Mouse (Mus musculus) neural tube, embryonic 13.5 days (tissue): ENCODE results near the gene Ccl17. TPM values are rescaled to one million over a fixed set of nuclear protein-coding genes. Genes with fewer than 3 reads are reported as not detected.
A peak's percentile ranks its signal among the peaks of the same experiment; 100 is the strongest.
"Not testable (repeated sequence)": the region's sequence is repeated elsewhere in the genome, so short reads cannot be mapped to it uniquely, and the experiment has no call there.

Source experiments
- ATAC-seq: fragments of 200-750 bp; cut with Nextera tagmentation; 2 replicates; pipeline ENCODE4 v1.8.0; 2017; ENCODE audit warnings: low read depth, mild to moderate bottlenecking, moderate TSS enrichment, moderate library complexity
- H3K27ac ChIP-seq: fragments of 300-500 bp; sonication (generic); replicated peaks from 2 replicates; pipeline ENCODE4 v1.5.1; 2015; ENCODE audit warnings: moderate library complexity, mild to moderate bottlenecking, inconsistent platforms
- H3K27me3 ChIP-seq: fragments of 300-500 bp; sonication (generic); 2 replicates; pipeline ENCODE4 v1.6.1; 2015; ENCODE audit warnings: mild to moderate bottlenecking, inconsistent platforms
- H3K36me3 ChIP-seq: fragments of 300-500 bp; sonication (generic); 2 replicates; pipeline ENCODE4 v1.6.1; 2015; ENCODE audit warnings: mild to moderate bottlenecking, inconsistent platforms
- H3K4me1 ChIP-seq: fragments of 300-500 bp; sonication (generic); replicated peaks from 2 replicates; pipeline ENCODE4 v1.6.1; 2015; ENCODE audit warnings: inconsistent platforms
- H3K4me2 ChIP-seq: fragments of 300-500 bp; sonication (generic); 2 replicates; pipeline ENCODE4 v1.6.1; 2015; ENCODE audit warnings: inconsistent platforms, mild to moderate bottlenecking, moderate library complexity
- H3K4me3 ChIP-seq: fragments of 300-500 bp; sonication (generic); 2 replicates; pipeline ENCODE4 v1.5.1; 2015; ENCODE audit warnings: mild to moderate bottlenecking, inconsistent platforms
- H3K9ac ChIP-seq: fragments of 300-500 bp; sonication (generic); 2 replicates; pipeline ENCODE4 v1.6.1; 2015; ENCODE audit warnings: moderate library complexity, mild to moderate bottlenecking, inconsistent platforms
- H3K9me3 ChIP-seq: fragments of 300-500 bp; sonication (generic); 2 replicates; pipeline ENCODE4 v1.6.1; 2016; ENCODE audit warnings: inconsistent platforms
- WGBS: fragments of 180-500 bp; shearing (Covaris S2); methylation state at CpG from one replicate; pipeline ENCODE4 v1.1.7; 2015; 5-methylcytosine and 5-hydroxymethylcytosine counted together
- polyA plus RNA-seq: library from polyadenylated mRNA; unstranded; fragments of >200 nt; fragmentation: Nextera tagmentation; extraction: Ambion mirVana; gene quantifications from 2 replicates; pipeline ENCODE4 v1.2.1, GENCODE M21; 2015

The Ccl17 gene
- polyA plus RNA-seq, 1 experiment from 2014 or later, result not detected

DNA sequence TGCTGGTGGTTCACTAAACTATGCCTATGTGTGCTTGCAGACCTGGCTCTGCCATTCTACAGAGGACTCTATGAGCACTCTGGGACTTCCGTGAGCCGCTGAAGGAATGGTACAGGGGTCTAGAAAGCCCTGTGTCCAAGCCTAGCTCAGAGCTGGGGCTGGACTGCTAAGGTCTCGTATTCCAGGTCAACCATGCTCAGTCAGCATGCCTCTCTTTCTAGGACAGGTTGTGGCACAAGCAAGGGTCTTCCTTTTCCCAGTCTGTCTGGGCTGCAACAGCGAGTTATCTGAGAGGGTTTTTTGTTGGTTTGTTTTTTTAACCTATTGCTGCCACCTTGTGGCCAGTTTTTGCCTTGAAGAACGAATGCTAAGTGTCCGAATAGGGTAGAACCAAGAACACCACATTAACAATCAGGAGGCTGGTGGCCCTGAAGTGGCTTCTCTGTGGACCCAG lies 2.4 kb downstream of the Ccl17 start:
- Histone ChIP-seq H3K9ac (peak overlapping the region; percentile 54; the same call in 1 of the 2 replicates), H3K27me3 (no peaks in the 10 kb centered on the region), H3K9me3 (no peaks in the 10 kb centered on the region), H3K4me3 (peak overlapping the region; percentile 20; the same call in 1 of the 2 replicates), H3K4me2 (peak overlapping the region; percentile 43), H3K27ac (peak overlapping the region; percentile 61), H3K36me3 (no peaks in the 10 kb centered on the region), H3K4me1 (peaks cover 5% of the 10 kb centered on the region; the same call in 1 of the 2 replicates)
- 27% methylated on average over 6 of the region's 6 CpGs for WGBS
- peak; percentile 71 for ATAC-seq

DNA sequence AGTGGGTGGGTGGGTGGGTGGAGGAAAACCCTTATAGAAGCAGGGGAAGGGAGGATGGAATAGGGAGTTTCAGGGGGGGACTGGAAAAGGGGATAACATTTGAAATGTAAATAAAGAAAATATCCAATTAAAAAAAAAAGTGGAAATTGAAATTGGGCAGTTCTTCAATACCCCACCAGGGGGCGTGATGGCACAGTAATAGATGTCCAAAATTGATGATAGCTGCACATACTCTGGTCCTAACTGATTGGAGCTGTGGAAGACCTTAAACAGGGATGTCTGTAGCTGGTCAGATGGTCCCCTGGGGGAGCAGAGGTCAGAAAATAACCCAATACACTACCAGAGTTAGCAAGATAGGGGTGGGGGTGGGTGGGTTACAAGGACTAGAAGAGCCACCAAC lies 4.3 kb downstream of the Ccl17 start:
- Histone ChIP-seq H3K4me2 (no peak overlapping the region), H3K36me3 (0 out of 2 replicates have a peak, but pooled peaks cover 1% of the 10 kb centered on the region), H3K4me3 (no peak overlapping the region), H3K9ac (no peak overlapping the region), H3K9me3 (no peaks in the 10 kb centered on the region), H3K4me1 (peaks cover 5% of the 10 kb centered on the region; the same call in 1 of the 2 replicates), H3K27me3 (no peaks in the 10 kb centered on the region), H3K27ac (no peak overlapping the region)
- ATAC-seq, result no peak
- WGBS, result 0% methylated on average over 1 of the region's 1 CpGs

DNA sequence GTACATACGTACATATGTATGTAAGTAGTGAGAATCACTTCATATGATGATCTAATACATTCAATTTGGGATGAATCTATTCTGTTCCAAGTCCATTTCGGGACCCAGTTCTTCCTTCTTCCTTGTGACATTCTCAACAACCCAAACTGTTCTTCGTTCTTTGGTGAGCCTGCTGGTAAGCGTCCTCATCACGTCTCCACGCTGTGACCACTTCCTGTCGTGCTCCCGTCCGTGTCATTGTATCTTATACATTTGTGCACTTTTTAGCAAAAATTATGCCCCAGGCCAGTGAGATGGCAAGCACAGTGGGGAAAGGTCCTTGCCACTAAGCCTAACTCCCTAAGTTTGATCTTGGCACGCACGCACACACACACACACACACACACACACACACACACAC lies 7.7 kb downstream of the Ccl17 start:
- 89% methylated on average over 11 of the region's 11 CpGs for WGBS
- H3K9me3 ChIP-seq, result no peaks in the 10 kb centered on the region
- H3K27me3 ChIP-seq, result no peaks in the 10 kb centered on the region
- H3K4me3 ChIP-seq, result no peak overlapping the region
- no peaks in the 10 kb centered on the region for H3K4me1 ChIP-seq
- H3K36me3 ChIP-seq, result peaks cover 31% of the 10 kb centered on the region
- no peak overlapping the region for H3K4me2 ChIP-seq
- ATAC-seq, result no peak
- no peak overlapping the region for H3K9ac ChIP-seq
- no peak overlapping the region for H3K27ac ChIP-seq

DNA sequence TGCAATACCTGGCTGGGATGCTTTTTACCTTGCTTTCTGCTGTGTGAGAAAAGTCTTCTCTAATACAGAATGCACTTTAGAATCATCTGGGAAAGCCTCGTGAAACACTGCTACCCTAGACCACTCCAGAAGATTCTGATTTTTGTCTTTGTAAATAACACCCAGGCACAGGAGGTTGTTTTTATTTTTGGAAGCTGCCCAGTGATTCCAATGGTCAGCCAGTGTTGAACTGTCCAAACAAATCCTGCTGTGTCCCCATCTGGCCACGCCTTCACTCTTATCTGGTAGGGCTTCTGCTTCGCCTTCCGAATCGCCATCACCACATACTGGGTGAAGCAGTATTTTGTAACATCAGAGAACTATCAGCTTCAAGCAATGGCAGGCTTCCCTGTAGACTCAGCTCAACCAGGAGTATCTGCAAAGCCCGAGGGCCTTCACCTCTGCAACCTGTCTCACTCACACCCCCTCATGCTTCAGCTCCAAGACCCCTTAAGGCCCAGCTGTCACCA lies 9.5 kb downstream of the Ccl17 start:
- Histone ChIP-seq H3K9ac (no peak overlapping the region), H3K27ac (no peak overlapping the region), H3K9me3 (no peaks in the 10 kb centered on the region), H3K27me3 (no peaks in the 10 kb centered on the region), H3K4me2 (no peak overlapping the region), H3K36me3 (peaks cover 49% of the 10 kb centered on the region), H3K4me3 (no peak overlapping the region), H3K4me1 (no peaks in the 10 kb centered on the region)
- 90% methylated on average over 6 of the region's 6 CpGs for WGBS
- no peak for ATAC-seq

DNA sequence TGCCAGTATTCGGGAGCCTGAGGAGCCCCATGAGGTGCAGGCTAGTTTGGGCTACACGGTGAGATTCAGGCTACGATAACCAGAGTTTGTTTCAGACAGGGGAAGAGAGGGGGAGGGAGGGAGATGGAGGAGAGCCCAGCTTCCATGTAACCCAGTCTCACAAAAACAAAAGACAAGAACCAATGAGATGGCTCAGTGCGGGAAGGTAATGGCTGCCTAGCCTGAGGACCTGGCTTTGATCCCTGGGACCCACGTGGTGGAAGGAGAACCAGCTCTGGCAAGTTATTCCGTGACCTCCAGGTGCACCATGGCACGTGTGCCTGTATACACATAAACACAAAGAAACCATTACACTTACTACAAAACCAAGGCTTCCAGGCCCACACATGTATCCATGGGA lies 10.3 kb downstream of the Ccl17 start:
- H3K27me3 ChIP-seq, result no peaks in the 10 kb centered on the region
- H3K4me3 ChIP-seq, result no peak overlapping the region
- H3K27ac ChIP-seq, result no peak overlapping the region
- no peak overlapping the region for H3K9ac ChIP-seq
- H3K9me3 ChIP-seq, result no peaks in the 10 kb centered on the region
- no peak overlapping the region for H3K4me2 ChIP-seq
- WGBS, result 89% methylated on average over 7 of the region's 7 CpGs
- no peak for ATAC-seq
- H3K36me3 ChIP-seq, result peaks cover 55% of the 10 kb centered on the region
- H3K4me1 ChIP-seq, result no peaks in the 10 kb centered on the region

DNA sequence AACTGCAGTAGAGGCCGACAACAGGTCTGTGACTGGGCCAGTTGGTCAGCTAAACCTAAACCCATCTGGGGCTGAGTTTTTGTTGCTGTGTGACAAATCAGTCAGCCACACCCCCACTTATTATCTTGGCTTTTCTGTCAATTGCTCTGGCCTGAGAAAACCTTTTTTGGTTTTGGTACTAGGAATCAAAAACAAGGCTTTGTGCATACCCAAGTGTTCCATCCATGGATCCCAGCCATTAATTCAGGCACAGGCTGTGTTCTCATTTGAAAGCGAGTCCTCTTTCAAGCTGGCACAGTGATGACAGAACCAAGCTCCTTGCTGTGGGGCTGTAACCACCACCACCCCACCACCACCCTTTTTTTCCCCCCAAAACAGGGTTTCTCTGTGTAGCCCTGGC lies 11.1 kb downstream of the Ccl17 start:
- 98% methylated on average over 2 of the region's 2 CpGs for WGBS
- H3K4me3 ChIP-seq, result no peak overlapping the region
- no peak overlapping the region for H3K9ac ChIP-seq
- no peaks in the 10 kb centered on the region for H3K27me3 ChIP-seq
- no peak overlapping the region for H3K27ac ChIP-seq
- H3K36me3 ChIP-seq, result peaks cover 59% of the 10 kb centered on the region
- no peaks in the 10 kb centered on the region for H3K4me1 ChIP-seq
- no peaks in the 10 kb centered on the region for H3K9me3 ChIP-seq
- H3K4me2 ChIP-seq, result no peak overlapping the region
- no peak for ATAC-seq

DNA sequence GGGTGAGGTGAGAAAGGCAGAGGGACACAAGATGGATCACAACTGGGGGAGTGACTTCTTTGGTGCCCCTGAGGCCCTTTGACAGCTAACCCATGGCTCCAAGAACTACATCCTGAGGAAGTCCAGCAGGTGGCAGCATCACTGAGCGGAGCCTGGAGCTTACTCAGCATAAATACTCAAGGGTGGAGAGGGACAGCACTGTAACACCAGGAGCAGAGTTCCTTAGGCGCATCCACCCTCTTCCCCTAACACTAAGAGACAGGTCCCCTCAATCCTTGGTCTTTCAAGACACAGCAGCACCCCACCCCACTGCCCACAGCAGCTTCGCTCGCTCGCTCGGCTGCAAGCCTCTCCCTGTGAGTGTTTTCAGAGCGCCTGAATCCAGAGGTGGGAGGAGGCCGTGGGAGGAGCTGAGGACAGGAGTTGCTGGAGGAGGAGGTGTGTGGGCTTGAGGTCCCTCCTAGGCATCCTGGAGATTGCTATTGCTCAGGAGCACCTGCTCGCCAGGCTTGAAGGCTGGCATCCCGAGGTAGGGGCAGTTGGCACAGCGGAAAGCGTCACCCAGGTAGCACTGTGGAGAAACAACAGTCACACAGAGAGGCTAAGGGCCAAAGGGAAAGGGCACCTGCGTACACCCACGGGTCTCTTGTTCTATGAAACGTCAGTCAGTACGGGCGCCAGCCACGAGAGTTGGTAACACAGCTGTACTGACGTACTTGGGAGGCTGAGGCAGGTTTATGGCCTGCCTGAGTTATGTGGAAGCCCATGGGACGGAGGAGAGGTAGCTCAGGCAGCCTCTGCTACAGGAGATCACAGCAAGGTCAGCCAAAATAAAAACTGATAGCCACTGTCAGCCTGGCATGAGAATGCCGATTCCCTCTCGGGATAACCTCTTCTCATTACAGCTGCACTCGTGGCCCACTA lies 12.6 kb downstream of the Ccl17 start:
- Histone ChIP-seq H3K27ac (peak overlapping the region; percentile 29), H3K27me3 (no peaks in the 10 kb centered on the region), H3K4me2 (no peak overlapping the region), H3K4me1 (no peaks in the 10 kb centered on the region), H3K9ac (peak overlapping the region; percentile 0; the same call in 1 of the 2 replicates), H3K9me3 (no peaks in the 10 kb centered on the region), H3K36me3 (peaks cover 71% of the 10 kb centered on the region), H3K4me3 (no peak overlapping the region)
- WGBS, result 79% methylated on average over 23 of the region's 23 CpGs
- peak; percentile 71 for ATAC-seq

DNA sequence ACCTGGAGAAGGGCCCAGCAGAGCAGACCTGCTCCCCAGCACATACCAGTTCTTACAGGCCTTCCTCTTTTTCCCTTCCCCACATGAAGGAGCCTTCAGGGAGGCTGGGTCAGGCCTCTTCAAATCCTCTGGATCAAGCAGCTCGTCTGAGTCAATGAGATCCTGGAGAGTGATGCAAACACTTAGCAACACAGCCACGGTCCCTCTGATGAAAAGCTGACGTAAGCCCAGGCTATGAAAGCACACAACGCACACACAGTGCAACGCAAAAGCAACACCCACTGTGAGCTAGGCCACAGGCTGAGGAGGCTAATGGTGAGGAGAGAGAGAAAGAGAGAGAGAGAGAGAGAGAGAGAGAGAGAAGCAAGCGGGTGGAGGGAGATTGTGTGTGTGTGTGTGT lies 14.9 kb downstream of the Ccl17 start:
- Histone ChIP-seq H3K9ac (no peak overlapping the region), H3K4me2 (no peak overlapping the region), H3K27ac (no peak overlapping the region), H3K36me3 (peaks cover 84% of the 10 kb centered on the region), H3K9me3 (no peaks in the 10 kb centered on the region), H3K4me1 (no peaks in the 10 kb centered on the region), H3K4me3 (no peak overlapping the region), H3K27me3 (no peaks in the 10 kb centered on the region)
- no peak for ATAC-seq
- WGBS, result 87% methylated on average over 6 of the region's 6 CpGs

DNA sequence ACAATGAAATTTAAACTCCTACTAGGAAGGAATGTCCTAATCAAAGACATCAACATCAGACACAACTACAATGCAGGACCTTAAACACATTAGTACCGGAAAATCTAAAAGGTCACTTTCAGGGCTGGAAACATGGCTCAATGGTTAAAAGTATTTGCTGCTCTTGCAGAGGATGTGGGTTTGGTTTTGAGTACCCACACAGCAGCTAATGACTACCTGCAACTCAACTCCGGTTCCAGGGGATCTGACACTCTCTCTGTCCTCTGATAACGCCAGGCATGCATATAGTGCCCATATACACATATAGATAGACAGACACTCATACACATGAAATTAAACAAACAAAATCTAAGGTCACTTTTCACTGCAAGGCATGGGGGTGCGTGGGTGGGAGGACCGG lies 16.0 kb downstream of the Ccl17 start:
- no peaks in the 10 kb centered on the region for H3K27me3 ChIP-seq
- no peak overlapping the region for H3K4me2 ChIP-seq
- ATAC-seq, result no peak
- no peak overlapping the region for H3K27ac ChIP-seq
- H3K36me3 ChIP-seq, result peaks cover 83% of the 10 kb centered on the region
- H3K9me3 ChIP-seq, result no peaks in the 10 kb centered on the region
- no peak overlapping the region for H3K4me3 ChIP-seq
- 97% methylated on average over 5 of the region's 5 CpGs for WGBS
- no peak overlapping the region for H3K9ac ChIP-seq
- no peaks in the 10 kb centered on the region for H3K4me1 ChIP-seq

DNA sequence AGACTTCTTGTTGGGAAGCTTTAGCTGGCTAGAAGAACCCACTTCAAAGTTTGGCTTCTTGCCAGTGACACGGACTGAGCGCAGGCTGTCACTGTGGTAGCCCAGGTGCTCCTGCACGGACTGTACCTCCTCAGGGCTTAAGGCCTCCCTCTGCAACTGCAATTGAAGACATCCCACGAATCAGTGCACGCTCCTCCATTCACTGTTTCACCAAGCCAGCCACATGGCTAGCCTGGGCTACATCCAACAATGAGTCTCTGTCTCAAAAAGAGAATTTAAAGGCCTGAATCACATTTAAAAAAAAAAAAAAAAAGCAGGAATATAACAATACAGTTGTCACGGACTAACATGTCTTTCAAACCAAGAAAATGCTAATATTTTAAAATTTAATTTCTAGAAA lies 18.0 kb downstream of the Ccl17 start:
- peaks cover 76% of the 10 kb centered on the region for H3K36me3 ChIP-seq
- H3K4me2 ChIP-seq, result no peak overlapping the region
- H3K27ac ChIP-seq, result no peak overlapping the region
- no peak for ATAC-seq
- H3K9me3 ChIP-seq, result no peaks in the 10 kb centered on the region
- no peaks in the 10 kb centered on the region for H3K27me3 ChIP-seq
- no peaks in the 10 kb centered on the region for H3K4me1 ChIP-seq
- no peak overlapping the region for H3K4me3 ChIP-seq
- 95% methylated on average over 6 of the region's 6 CpGs for WGBS
- H3K9ac ChIP-seq, result no peak overlapping the region

DNA sequence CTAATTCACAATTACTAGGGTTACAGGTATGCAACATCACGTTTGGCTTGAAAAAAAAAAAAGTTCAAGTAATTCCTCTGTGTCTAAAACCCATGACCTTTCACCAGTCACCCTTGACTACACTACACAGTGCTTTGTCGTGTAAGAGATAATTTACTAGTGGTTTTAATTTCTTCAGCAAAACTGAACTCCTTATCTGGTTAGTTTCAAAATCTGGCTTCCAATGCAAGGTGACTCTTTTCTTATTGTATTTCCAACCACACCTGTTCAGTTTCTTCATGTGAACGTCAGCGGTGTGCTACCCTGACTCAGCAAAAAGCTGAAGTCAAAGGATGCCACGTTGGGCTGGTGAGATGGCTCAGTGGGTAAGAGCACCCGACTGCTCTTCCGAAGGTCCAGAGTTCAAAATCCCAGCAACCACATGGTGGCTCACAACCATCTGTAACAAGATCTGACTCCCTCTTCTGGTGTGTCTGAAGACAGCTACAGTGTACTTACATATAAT lies 23.7 kb downstream of the Ccl17 start:
- Histone ChIP-seq H3K36me3 (peaks cover 29% of the 10 kb centered on the region), H3K4me1 (peaks cover 23% of the 10 kb centered on the region)
- H3K9me3 ChIP-seq, H3K27ac ChIP-seq, H3K27me3 ChIP-seq, ATAC-seq, H3K4me2 ChIP-seq, H3K9ac ChIP-seq, H3K4me3 ChIP-seq: not testable (repeated sequence)
- WGBS, result 79% methylated on average over 7 of the region's 7 CpGs

DNA sequence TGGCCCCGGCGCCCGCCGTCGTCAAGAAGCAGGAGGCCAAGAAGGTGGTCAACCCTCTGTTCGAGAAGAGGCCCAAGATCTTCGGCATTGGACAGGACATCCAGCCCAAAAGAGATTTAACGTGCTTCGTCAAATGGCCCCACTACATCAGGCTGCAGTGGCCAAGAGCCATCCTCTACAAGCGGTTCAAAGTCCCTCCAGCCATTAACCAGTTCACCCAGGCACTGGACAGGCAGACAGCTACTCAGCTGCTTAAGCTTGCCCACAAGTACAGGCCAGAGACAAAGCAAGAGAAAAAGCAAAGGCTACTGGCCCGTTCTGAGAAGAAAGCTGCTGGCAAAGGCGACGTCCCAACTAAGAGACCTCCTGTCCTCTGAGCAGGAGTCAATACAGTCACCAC lies 25.5 kb downstream of the Ccl17 start:
- not testable (repeated sequence) for H3K27ac ChIP-seq, H3K9me3 ChIP-seq, ATAC-seq, H3K27me3 ChIP-seq, H3K4me3 ChIP-seq, H3K9ac ChIP-seq, H3K4me2 ChIP-seq
- H3K36me3 ChIP-seq, result peaks cover 16% of the 10 kb centered on the region
- H3K4me1 ChIP-seq, result peaks cover 27% of the 10 kb centered on the region
- 94% methylated on average over 13 of the region's 13 CpGs for WGBS
